Mouse (Mus musculus) heart, embryonic 11.5 days (tissue): ENCODE data around the gene H1foo. TPM values are rescaled to one million over a fixed set of nuclear protein-coding genes. Genes with fewer than 3 reads are reported as not detected.

Source experiments
- ATAC-seq: fragments of 200-750 bp; cut with Nextera tagmentation; replicated peaks from 2 replicates; pipeline ENCODE4 v1.8.0; 2017; ENCODE audit warnings: moderate library complexity; ENCODE audit not compliant: insufficient number of reproducible peaks, low FRiP score, low TSS enrichment
- H3K27ac ChIP-seq: fragments of 300-500 bp; sonication (generic); 2 replicates; pipeline ENCODE4 v1.5.1; 2014; ENCODE audit warnings: mild to moderate bottlenecking, low read depth, low read length
- H3K27me3 ChIP-seq: fragments of 300-500 bp; sonication (generic); 2 replicates; pipeline ENCODE4 v1.6.1; 2014; ENCODE audit warnings: mild to moderate bottlenecking, low read length, mixed read lengths; ENCODE audit not compliant: control insufficient read depth, insufficient read depth
- H3K36me3 ChIP-seq: fragments of 300-500 bp; sonication (generic); 2 replicates; pipeline ENCODE4 v1.6.1; 2014; ENCODE audit warnings: mild to moderate bottlenecking, low read length, moderate library complexity, mixed read lengths; ENCODE audit not compliant: control insufficient read depth, insufficient read depth
- H3K4me1 ChIP-seq: fragments of 300-500 bp; sonication (generic); 2 replicates; pipeline ENCODE4 v1.6.1; 2014; ENCODE audit warnings: low read length; ENCODE audit not compliant: control insufficient read depth, insufficient read depth
- H3K4me2 ChIP-seq: fragments of 300-500 bp; sonication (generic); 2 replicates; pipeline ENCODE4 v1.6.1; 2014; ENCODE audit warnings: mild to moderate bottlenecking, moderate library complexity
- H3K4me3 ChIP-seq: fragments of 300-500 bp; sonication (generic); 2 replicates; pipeline ENCODE4 v1.5.1; 2014; ENCODE audit warnings: low read depth, low read length
- H3K9ac ChIP-seq: fragments of 300-500 bp; sonication (generic); 2 replicates; pipeline ENCODE4 v1.6.1; 2014; ENCODE audit warnings: mild to moderate bottlenecking, low read depth, low read length, moderate library complexity
- H3K9me3 ChIP-seq: fragments of 300-500 bp; sonication (generic); replicated peaks from 2 replicates; pipeline ENCODE4 v1.6.1; 2016; ENCODE audit warnings: low read length; ENCODE audit not compliant: control insufficient read depth
- WGBS: fragments of 180-500 bp; shearing (Covaris S2); extraction: QIAGEN DNeasy Blood & Tissue Kit; methylation state at CpG from one replicate; pipeline ENCODE4 v1.1.7; 2014; ENCODE audit not compliant: insufficient replicate concordance; 5-methylcytosine and 5-hydroxymethylcytosine counted together
- polyA plus RNA-seq: library from polyadenylated mRNA; unstranded; fragments of >200 nt; fragmentation: Nextera tagmentation; extraction: Ambion mirVana; gene quantifications from 2 replicates; pipeline ENCODE4 v1.2.1, GENCODE M21; 2014

Gene H1foo
- polyA plus RNA-seq, 1 experiment from 2014 or later, result not detected

DNA sequence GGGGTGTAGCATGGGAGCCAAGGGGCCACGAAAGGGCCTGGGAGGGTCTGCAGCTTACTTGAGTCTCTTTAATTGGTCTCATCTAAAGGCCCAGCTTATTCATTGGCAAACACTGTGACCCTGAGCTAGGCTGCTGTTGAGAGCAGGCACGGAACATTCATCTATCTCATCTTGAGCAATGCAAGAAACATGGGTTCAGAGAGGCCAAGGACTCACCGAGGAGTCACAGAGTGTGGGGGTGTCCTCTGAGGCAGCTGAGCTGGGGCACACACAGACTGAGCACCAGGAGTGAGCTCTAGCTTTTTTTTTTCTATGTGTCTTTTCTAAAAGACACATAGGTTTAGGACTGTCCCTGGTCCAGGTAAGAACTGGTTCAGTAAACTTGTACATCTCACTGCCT lies 12.3 kb upstream of the H1foo start:
- no peaks in the 10 kb centered on the region for H3K9me3 ChIP-seq
- 81% methylated on average over 3 of the region's 3 CpGs for WGBS
- no peaks in the 10 kb centered on the region for H3K27me3 ChIP-seq
- H3K4me2 ChIP-seq, result no peak overlapping the region
- H3K36me3 ChIP-seq, result no peaks in the 10 kb centered on the region
- no peak for ATAC-seq
- H3K4me1 ChIP-seq, result peaks cover 16% of the 10 kb centered on the region
- no peak overlapping the region for H3K27ac ChIP-seq
- no peak overlapping the region for H3K4me3 ChIP-seq
- H3K9ac ChIP-seq, result no peak overlapping the region

GRCm38 (mm10) chr6:115935544-115935943 lies 9.2 kb upstream of the H1foo start:
- WGBS, result 71% methylated on average over 8 of the region's 8 CpGs

GRCm38 (mm10) chr6:115938011-115938410 lies 6.7 kb upstream of the H1foo start:
- H3K4me2 ChIP-seq, result no peak overlapping the region
- no peaks in the 10 kb centered on the region for H3K27me3 ChIP-seq
- no peak overlapping the region for H3K9ac ChIP-seq
- H3K27ac ChIP-seq, result no peak overlapping the region
- H3K36me3 ChIP-seq, result no peaks in the 10 kb centered on the region
- H3K4me1 ChIP-seq, result peaks cover 14% of the 10 kb centered on the region
- ATAC-seq, result no peak
- no peak overlapping the region for H3K4me3 ChIP-seq
- H3K9me3 ChIP-seq, result no peaks in the 10 kb centered on the region
- WGBS, result 81% methylated on average over 2 of the region's 2 CpGs

More at GRCm38 (mm10) chr6:115935544-115935943, 9.2 kb upstream of the H1foo start:
- Histone ChIP-seq H3K4me2 (no peak overlapping the region), H3K4me3 (no peak overlapping the region), H3K9me3 (no peaks in the 10 kb centered on the region), H3K36me3 (no peaks in the 10 kb centered on the region), H3K9ac (no peak overlapping the region), H3K27me3 (no peaks in the 10 kb centered on the region), H3K27ac (no peak overlapping the region), H3K4me1 (peaks cover 6% of the 10 kb centered on the region)
- ATAC-seq, result no peak

GRCm38 (mm10) chr6:115938798-115939197 lies 5.9 kb upstream of the H1foo start:
- WGBS, result 64% methylated on average over 1 of the region's 1 CpGs
- peaks cover 19% of the 10 kb centered on the region for H3K4me1 ChIP-seq
- H3K27me3 ChIP-seq, result no peaks in the 10 kb centered on the region
- no peak overlapping the region for H3K27ac ChIP-seq
- ATAC-seq, result no peak
- no peak overlapping the region for H3K4me2 ChIP-seq
- no peaks in the 10 kb centered on the region for H3K9me3 ChIP-seq
- H3K4me3 ChIP-seq, result no peak overlapping the region
- H3K9ac ChIP-seq, result no peak overlapping the region
- H3K36me3 ChIP-seq, result no peaks in the 10 kb centered on the region

GRCm38 (mm10) chr6:115940603-115941002 lies 4.1 kb upstream of the H1foo start:
- H3K4me2 ChIP-seq, result no peak overlapping the region
- no peak overlapping the region for H3K9ac ChIP-seq
- 66% methylated on average over 1 of the region's 1 CpGs for WGBS
- H3K9me3 ChIP-seq, result no peaks in the 10 kb centered on the region
- H3K4me3 ChIP-seq, result no peak overlapping the region
- H3K27me3 ChIP-seq, result no peaks in the 10 kb centered on the region
- H3K36me3 ChIP-seq, result no peaks in the 10 kb centered on the region
- H3K4me1 ChIP-seq, result peaks cover 25% of the 10 kb centered on the region
- H3K27ac ChIP-seq, result no peak overlapping the region
- no peak for ATAC-seq

GRCm38 (mm10) chr6:115941128-115941527 lies 3.6 kb upstream of the H1foo start:
- Histone ChIP-seq H3K4me3 (no peak overlapping the region), H3K27me3 (no peaks in the 10 kb centered on the region), H3K9me3 (no peaks in the 10 kb centered on the region), H3K4me1 (peaks cover 26% of the 10 kb centered on the region), H3K4me2 (no peak overlapping the region), H3K27ac (no peak overlapping the region), H3K36me3 (no peaks in the 10 kb centered on the region), H3K9ac (no peak overlapping the region)
- no peak for ATAC-seq
- 12% methylated on average over 7 of the region's 12 CpGs for WGBS

GRCm38 (mm10) chr6:115943498-115944427 lies 975 bp upstream of the H1foo start:
- Histone ChIP-seq H3K27ac (no peak overlapping the region), H3K4me2 (no peak overlapping the region), H3K27me3 (no peaks in the 10 kb centered on the region), H3K36me3 (no peaks in the 10 kb centered on the region), H3K4me1 (peaks cover 41% of the 10 kb centered on the region), H3K4me3 (no peak overlapping the region), H3K9me3 (no peaks in the 10 kb centered on the region), H3K9ac (no peak overlapping the region)
- ATAC-seq, result no peak
- WGBS, result 37% methylated on average over 9 of the region's 9 CpGs

- H3K9ac ChIP-seq, result no peak overlapping the region
- H3K9me3 ChIP-seq, result no peaks in the 10 kb centered on the region
- no peak overlapping the region for H3K4me3 ChIP-seq
- H3K4me2 ChIP-seq, result no peak overlapping the region
- no peaks in the 10 kb centered on the region for H3K36me3 ChIP-seq
- peaks cover 41% of the 10 kb centered on the region for H3K4me1 ChIP-seq
- H3K27me3 ChIP-seq, result no peaks in the 10 kb centered on the region
- WGBS, result 64% methylated on average over 8 of the region's 8 CpGs
- no peak for ATAC-seq
- no peak overlapping the region for H3K27ac ChIP-seq
Observed at GRCm38 (mm10) chr6:115945633-115946032, 895 bp downstream of the H1foo start.

DNA sequence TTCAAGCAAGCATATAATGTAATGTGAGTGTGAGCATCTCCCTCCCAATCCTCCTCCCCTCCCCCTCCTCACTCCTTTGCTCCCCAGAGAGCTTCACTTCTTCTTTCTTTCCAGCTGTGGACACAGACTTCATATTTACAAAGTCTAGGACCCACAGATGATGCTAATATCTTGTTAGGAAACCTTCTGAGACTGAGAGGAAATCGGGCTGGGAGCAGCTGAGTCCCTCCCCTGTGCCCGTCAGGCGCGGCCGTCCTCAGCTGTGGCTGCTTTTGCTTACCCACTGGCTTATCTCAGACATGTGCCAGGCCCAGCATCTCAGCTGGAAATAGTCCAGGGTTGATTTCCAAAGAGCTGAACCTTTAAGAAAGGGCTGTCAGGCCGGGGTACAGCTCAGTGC lies 1.7 kb downstream of the H1foo start:
- H3K4me2 ChIP-seq, result no peak overlapping the region
- H3K9me3 ChIP-seq, result no peaks in the 10 kb centered on the region
- H3K27me3 ChIP-seq, result no peaks in the 10 kb centered on the region
- H3K4me3 ChIP-seq, result no peak overlapping the region
- 21% methylated on average over 6 of the region's 6 CpGs for WGBS
- H3K9ac ChIP-seq, result no peak overlapping the region
- peaks cover 35% of the 10 kb centered on the region for H3K4me1 ChIP-seq
- ATAC-seq, result no peak
- no peaks in the 10 kb centered on the region for H3K36me3 ChIP-seq
- peak overlapping the region; percentile 51 for H3K27ac ChIP-seq
